Mouse (Mus musculus) limb, embryonic 11.5 days (tissue): ENCODE results near the gene 2610507B11Rik. TPM values are rescaled to one million over a fixed set of nuclear protein-coding genes. Genes with fewer than 3 reads are reported as not detected.

Experiments used
- ATAC-seq: fragments of 200-750 bp; cut with Nextera tagmentation; 2 replicates; pipeline ENCODE4 v1.8.0; 2017; ENCODE audit warnings: low read depth; ENCODE audit not compliant: insufficient number of reproducible peaks, low FRiP score, low TSS enrichment
- DNase-seq: peaks from one replicate; pipeline ENCODE4 v3.0.0-alpha.2; 2015; ENCODE audit warnings: low spot score
- H3K27ac ChIP-seq: fragments of 300-500 bp; sonication (generic); replicated peaks from 2 replicates; pipeline ENCODE4 v1.5.1; 2014; ENCODE audit warnings: low read depth, mild to moderate bottlenecking, low read length
- H3K27me3 ChIP-seq: fragments of 300-500 bp; sonication (generic); 2 replicates; pipeline ENCODE4 v1.6.1; 2014; ENCODE audit warnings: mild to moderate bottlenecking, low read length, mixed read lengths; ENCODE audit not compliant: control insufficient read depth, insufficient read depth
- H3K36me3 ChIP-seq: fragments of 300-500 bp; sonication (generic); 2 replicates; pipeline ENCODE4 v1.6.1; 2014; ENCODE audit warnings: mild to moderate bottlenecking, low read length, moderate library complexity, mixed read lengths; ENCODE audit not compliant: control insufficient read depth, insufficient read depth
- H3K4me1 ChIP-seq: fragments of 300-500 bp; sonication (generic); 2 replicates; pipeline ENCODE4 v1.6.1; 2014; ENCODE audit warnings: low read length, mixed read lengths; ENCODE audit not compliant: control insufficient read depth, insufficient read depth
- H3K4me2 ChIP-seq: fragments of 300-500 bp; sonication (generic); 2 replicates; pipeline ENCODE4 v1.6.1; 2014; ENCODE audit warnings: low read depth, mild to moderate bottlenecking, moderate library complexity; ENCODE audit not compliant: severe bottlenecking
- H3K4me3 ChIP-seq: fragments of 300-500 bp; sonication (generic); 2 replicates; pipeline ENCODE4 v1.5.1; 2014; ENCODE audit warnings: low read depth, low read length
- H3K9ac ChIP-seq: fragments of 300-500 bp; sonication (generic); 2 replicates; pipeline ENCODE4 v1.6.1; 2014; ENCODE audit warnings: mild to moderate bottlenecking, low read length
- H3K9me3 ChIP-seq: fragments of 300-500 bp; sonication (generic); 2 replicates; pipeline ENCODE4 v1.6.1; 2016; ENCODE audit warnings: low read length; ENCODE audit not compliant: control insufficient read depth
- WGBS: fragments of 180-500 bp; shearing (Covaris S2); extraction: QIAGEN DNeasy Blood & Tissue Kit; methylation state at CpG from one replicate; pipeline ENCODE4 v1.1.7; 2014; 5-methylcytosine and 5-hydroxymethylcytosine counted together
- polyA plus RNA-seq: library from polyadenylated mRNA; unstranded; fragments of >200 nt; fragmentation: Nextera tagmentation; extraction: Ambion mirVana; gene quantifications from 2 replicates; pipeline ENCODE4 v1.2.1, GENCODE M21; 2014

2610507B11Rik gene
- polyA plus RNA-seq, 1 experiment from 2014 or later, result 72.6 TPM

- DNase-seq (peak; percentile 93), ATAC-seq (peak; percentile 91)
- Histone ChIP-seq H3K9ac (peak within 1 kb of the TSS; percentile 72), H3K36me3 (no peaks in the 10 kb centered on the region), H3K27me3 (no peaks in the 10 kb centered on the region), H3K9me3 (no peaks in the 10 kb centered on the region), H3K4me1 (peaks cover 5% of the 10 kb centered on the region), H3K4me3 (peak within 1 kb of the TSS; percentile 80), H3K27ac (peak within 1 kb of the TSS; percentile 56), H3K4me2 (peak within 1 kb of the TSS; percentile 74)
- WGBS, result under 1% methylated on average over 48 of the region's 50 CpGs
Observed at GRCm38 (mm10) chr11:78245627-78246317, 15.8 kb upstream of the 2610507B11Rik start, which contains the start of the genes Sdf2 and Supt6. Gene Sdf2 (plus strand): TSS chr11:78245746. Gene Supt6 (minus strand): TSS chr11:78245987.

GRCm38 (mm10) chr11:78246318-78247011 lies 15.1 kb upstream of the 2610507B11Rik start:
- H3K27me3 ChIP-seq, result no peaks in the 10 kb centered on the region
- WGBS, result 42% methylated on average over 7 of the region's 7 CpGs
- peaks cover 5% of the 10 kb centered on the region for H3K4me1 ChIP-seq
- no peaks in the 10 kb centered on the region for H3K9me3 ChIP-seq
- DNase-seq (no peak), ATAC-seq (no peak)
- no peak overlapping the region for H3K9ac ChIP-seq
- H3K36me3 ChIP-seq, result no peaks in the 10 kb centered on the region
- H3K27ac ChIP-seq, result no peak overlapping the region
- H3K4me2 ChIP-seq, result peak overlapping the region; percentile 26; the same call in 1 of the 2 replicates
- peak overlapping the region; percentile 80 for H3K4me3 ChIP-seq

- Histone ChIP-seq H3K4me3 (no peak overlapping the region; the same call in 1 of the 2 replicates), H3K4me2 (peak overlapping the region; percentile 24; the same call in 1 of the 2 replicates), H3K27ac (no peak overlapping the region), H3K9ac (no peak overlapping the region), H3K27me3 (no peaks in the 10 kb centered on the region), H3K36me3 (no peaks in the 10 kb centered on the region; the same call in 1 of the 2 replicates), H3K9me3 (no peaks in the 10 kb centered on the region), H3K4me1 (peaks cover 5% of the 10 kb centered on the region)
- DNase-seq (no peak), ATAC-seq (no peak)
- WGBS, result 55% methylated on average over 3 of the region's 3 CpGs
Observed at GRCm38 (mm10) chr11:78247012-78247348, 14.6 kb upstream of the 2610507B11Rik start.

GRCm38 (mm10) chr11:78247727-78248140 lies 13.8 kb upstream of the 2610507B11Rik start:
- H3K4me1 ChIP-seq, result peaks cover 5% of the 10 kb centered on the region
- WGBS, result 66% methylated on average over 4 of the region's 4 CpGs
- no peak for ATAC-seq
- no peaks in the 10 kb centered on the region for H3K27me3 ChIP-seq
- H3K4me3 ChIP-seq, result no peak overlapping the region
- no peaks in the 10 kb centered on the region for H3K9me3 ChIP-seq
- DNase-seq, result no peak
- no peak overlapping the region for H3K27ac ChIP-seq
- peaks cover 5% of the 10 kb centered on the region; the same call in 1 of the 2 replicates for H3K36me3 ChIP-seq
- no peak overlapping the region for H3K9ac ChIP-seq
- no peak overlapping the region for H3K4me2 ChIP-seq

- no peak for DNase-seq
Observed at GRCm38 (mm10) chr11:78256618-78257017, 4.9 kb upstream of the 2610507B11Rik start.

GRCm38 (mm10) chr11:78260489-78261258 lies 878 bp upstream of the 2610507B11Rik start:
- peaks cover 5% of the 10 kb centered on the region; the same call in 1 of the 2 replicates for H3K4me1 ChIP-seq
- H3K4me2 ChIP-seq, result no peak overlapping the region; the same call in 1 of the 2 replicates
- H3K27ac ChIP-seq, result no peak overlapping the region
- no peak overlapping the region for H3K4me3 ChIP-seq
- no peaks in the 10 kb centered on the region for H3K9me3 ChIP-seq
- peaks cover 13% of the 10 kb centered on the region; the same call in 1 of the 2 replicates for H3K36me3 ChIP-seq
- H3K27me3 ChIP-seq, result no peaks in the 10 kb centered on the region; the same call in 1 of the 2 replicates
- DNase-seq (no peak), ATAC-seq (peak; percentile 12; the same call in 1 of the 2 replicates)
- 97% methylated on average over 2 of the region's 2 CpGs for WGBS
- no peak overlapping the region for H3K9ac ChIP-seq

More at GRCm38 (mm10) chr11:78256618-78257017, 4.9 kb upstream of the 2610507B11Rik start:
- H3K9me3 ChIP-seq, result no peaks in the 10 kb centered on the region
- H3K27me3 ChIP-seq, result no peaks in the 10 kb centered on the region; the same call in 1 of the 2 replicates
- WGBS, result 95% methylated on average over 1 of the region's 1 CpGs
- no peak overlapping the region for H3K9ac ChIP-seq
- no peak overlapping the region for H3K27ac ChIP-seq
- H3K4me1 ChIP-seq, result no peaks in the 10 kb centered on the region
- H3K36me3 ChIP-seq, result peaks cover 10% of the 10 kb centered on the region
- ATAC-seq, result no peak
- H3K4me3 ChIP-seq, result no peak overlapping the region
- no peak overlapping the region for H3K4me2 ChIP-seq

- H3K4me2 ChIP-seq, result peak overlapping the region; percentile 83
- no peak overlapping the region for H3K27ac ChIP-seq
- H3K4me3 ChIP-seq, result peak overlapping the region; percentile 70
- H3K36me3 ChIP-seq, result peaks cover 25% of the 10 kb centered on the region
- 3% methylated on average over 8 of the region's 8 CpGs for WGBS
- DNase-seq (peak; percentile 75), ATAC-seq (no peak)
- H3K4me1 ChIP-seq, result peaks cover 5% of the 10 kb centered on the region; the same call in 1 of the 2 replicates
- H3K27me3 ChIP-seq, result no peaks in the 10 kb centered on the region; the same call in 1 of the 2 replicates
- H3K9me3 ChIP-seq, result no peaks in the 10 kb centered on the region
- H3K9ac ChIP-seq, result no peak overlapping the region; the same call in 1 of the 2 replicates
Observed at GRCm38 (mm10) chr11:78262550-78262949, 998 bp downstream of the 2610507B11Rik start.

GRCm38 (mm10) chr11:78265571-78265970 lies 4.0 kb downstream of the 2610507B11Rik start:
- Histone ChIP-seq H3K4me3 (no peak overlapping the region), H3K36me3 (peaks cover 38% of the 10 kb centered on the region), H3K9me3 (no peaks in the 10 kb centered on the region), H3K4me2 (no peak overlapping the region), H3K27ac (no peak overlapping the region), H3K27me3 (no peaks in the 10 kb centered on the region), H3K9ac (no peak overlapping the region), H3K4me1 (peaks cover 5% of the 10 kb centered on the region; the same call in 1 of the 2 replicates)
- no peak for ATAC-seq
- no peak for DNase-seq
- 91% methylated on average over 6 of the region's 6 CpGs for WGBS
